Mouse (Mus musculus) embryo, embryonic 10 days (tissue): ENCODE data around the gene Crhbp.

Experiments used
- DNase-seq: peaks from one replicate; pipeline ENCODE4 v3.0.0-alpha.2; 2015; ENCODE audit warnings: low spot score

Crhbp gene

DNA sequence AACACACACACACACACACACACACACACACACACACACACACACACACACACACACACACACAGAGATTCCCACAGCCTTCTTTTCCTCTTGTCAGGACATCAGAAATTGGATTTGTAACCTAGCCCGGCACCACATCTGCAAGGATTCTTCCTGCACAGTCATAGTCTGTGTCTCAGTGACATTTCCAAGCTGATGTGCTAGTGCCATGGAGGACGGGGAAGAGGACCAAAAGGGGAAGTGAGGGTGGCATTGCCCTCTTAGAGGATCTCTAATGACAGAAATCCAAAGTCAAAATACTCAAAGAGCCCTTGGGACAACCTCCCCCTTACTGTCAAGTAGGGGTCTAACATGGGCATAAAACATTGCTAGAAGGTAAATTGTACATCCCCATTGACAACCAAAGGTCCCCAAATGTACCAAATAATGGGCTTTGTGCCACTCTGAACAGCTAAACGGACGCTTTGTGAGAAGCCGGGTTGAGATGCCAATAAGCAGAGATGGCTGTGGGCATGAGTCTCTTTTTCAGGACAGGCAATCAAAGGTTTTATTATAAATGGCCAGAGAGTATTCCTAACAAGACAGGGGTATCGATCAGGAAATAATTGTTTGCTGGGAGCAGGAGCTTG, 26.0 kb downstream of the Crhbp start:
- DNase-seq = no peak

- DNase-seq = no peak
These were observed 32.5 kb downstream of the Crhbp start for GRCm38 (mm10) chr13:95412257-95412656.

GRCm38 (mm10) chr13:95393242-95393641, 51.5 kb downstream of the Crhbp start:
- no peak for DNase-seq

- peak; percentile 91 for DNase-seq
These were observed 54.6 kb downstream of the Crhbp start for GRCm38 (mm10) chr13:95389866-95390865.

DNA sequence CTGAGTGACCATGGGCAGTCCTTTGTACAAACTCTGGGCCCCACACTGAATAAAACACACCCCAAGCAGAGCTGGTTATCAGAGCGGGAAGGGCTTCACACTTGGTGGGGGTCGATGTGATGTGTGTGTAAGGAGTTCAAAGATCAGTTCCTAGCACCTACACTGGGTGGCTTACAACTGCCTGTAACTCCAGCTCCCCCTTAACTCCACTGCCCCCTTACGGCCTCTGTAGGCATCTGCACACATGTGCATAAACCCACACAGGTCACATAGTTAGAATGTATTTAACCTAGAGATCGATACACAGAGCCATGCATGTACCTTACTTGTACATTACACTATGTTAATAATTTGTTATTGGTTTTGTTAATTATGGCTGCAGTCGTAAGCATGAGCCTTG, 56.5 kb downstream of the Crhbp start:
- DNase-seq = no peak

- no peak for DNase-seq
These were observed 62.3 kb downstream of the Crhbp start for GRCm38 (mm10) chr13:95382418-95382817.
